ENCODE assay signal across 9 mouse cellular contexts in genomic region chr11:102027361-102028017, GRCm38 (mm10). TPM values are rescaled to one million over a fixed set of nuclear protein-coding genes. Genes with fewer than 3 reads are reported as not detected.
DNase-seq lines count a peak whose midpoint lies in the region; ATAC-seq and TF ChIP-seq lines count a peak whose summit lies in the region.
"Had no signal": no experiment of that assay in that cellular context is flagged by ENCODE, and none has a peak within 500 bp of the region (broad histone marks: within the 10 kb centered on the region; RNA-seq: fewer than 3 reads in every experiment).

No protein-coding gene starts in this region.

- no peaks in the 10 kb centered on the region for H3K9me3 ChIP-seq in intestine, embryonic 16.5 days (ENCODE audit: control insufficient read depth, low read length)

- no peaks in the 10 kb centered on the region for H3K36me3 ChIP-seq in liver, adult 2 months (ENCODE audit: control insufficient read depth, insufficient read depth, low read length)
- no peaks in the 10 kb centered on the region for H3K36me3 ChIP-seq in intestine, embryonic 16.5 days (ENCODE audit: control insufficient read depth, insufficient read depth, low read length)

- no peak for ATAC-seq in intestine, embryonic 16.5 days

- TF ChIP-seq POLR2A in liver, adult 2 months (IDR thresholded peaks at IDR 0.05; ENCODE audit: extremely low read depth, insufficient read depth, low read length): no peak
- TF ChIP-seq POLR2A in olfactory bulb, adult 2 months (IDR thresholded peaks at IDR 0.05; ENCODE audit: insufficient read depth, low read depth, low read length): no peak

- H3K4me1 ChIP-seq in liver, adult 2 months (ENCODE audit: control insufficient read depth, insufficient read depth, low read length): peaks cover 1% of the 10 kb centered on the region; the same call in 1 of the 2 replicates
- peaks cover 9% of the 10 kb centered on the region for H3K4me1 ChIP-seq in intestine, embryonic 16.5 days (ENCODE audit: control insufficient read depth, insufficient read depth, low read length)
- peaks cover 28% of the 10 kb centered on the region for H3K4me1 ChIP-seq in olfactory bulb, adult 2 months (ENCODE audit: control insufficient read depth, insufficient read depth, low read length)

- no peaks in the 10 kb centered on the region for H3K79me2 ChIP-seq in liver, adult 2 months (ENCODE audit: control insufficient read depth, insufficient read depth, low read length)

- H3K4me2 ChIP-seq in intestine, embryonic 16.5 days (ENCODE audit: low read depth, low read length): peak overlapping the region; percentile 94

- H3K9ac ChIP-seq in liver, adult 2 months (ENCODE audit: low read depth, low read length): no peak overlapping the region
- peak overlapping the region; percentile 70; the same call in 1 of the 2 replicates for H3K9ac ChIP-seq in intestine, embryonic 16.5 days (ENCODE audit: low read depth, low read length)

- no peak for DNase-seq in liver, adult 2 months (ENCODE audit: extremely low read depth, low read depth, low spot score)
- no peak for DNase-seq in liver
- DNase-seq in embryo, embryonic 10 days (ENCODE audit: low spot score): peak; percentile 32
- no peak for DNase-seq in frontal cortex, postnatal 14 days (ENCODE audit: low spot score in 2 of 2)
- DNase-seq in thymus, adult 18-20 months: no peak
- no peak for DNase-seq in kidney, postnatal 25 days

- 44% methylated on average over 12 of the region's 12 CpGs for WGBS in liver, adult 2 months
- 6% methylated on average over 12 of the region's 12 CpGs for WGBS in intestine, embryonic 16.5 days
- 9% methylated on average over 12 of the region's 12 CpGs for WGBS in olfactory bulb, adult 2 months

- peak overlapping the region; percentile 67; the same call in 1 of the 2 replicates for H3K4me3 ChIP-seq in liver, adult 2 months (ENCODE audit: insufficient read depth, low read depth, low read length)
- H3K4me3 ChIP-seq in intestine, embryonic 16.5 days (ENCODE audit: low read length): peak overlapping the region; percentile 57
- peak overlapping the region; percentile 73 for H3K4me3 ChIP-seq in olfactory bulb, adult 2 months (ENCODE audit: insufficient read depth, low read depth, low read length)

- no peak for TF ChIP-seq CTCF in liver, adult 2 months (IDR thresholded peaks at IDR 0.05; ENCODE audit: low read depth, low read length)
- no peak for TF ChIP-seq CTCF in olfactory bulb, adult 2 months (IDR thresholded peaks at IDR 0.05; ENCODE audit: insufficient read depth, low read depth, low read length)

- no peak overlapping the region for H3K27ac ChIP-seq in liver, adult 2 months (replicated peaks; ENCODE audit: insufficient read depth, low read depth, low read length)
- peak overlapping the region; percentile 45 for H3K27ac ChIP-seq in intestine, embryonic 16.5 days (ENCODE audit: low read length)
- peak overlapping the region; percentile 13 for H3K27ac ChIP-seq in olfactory bulb, adult 2 months (ENCODE audit: insufficient read depth, low read depth, low read length)

- H3K27me3 ChIP-seq in liver, adult 2 months (ENCODE audit: control insufficient read depth, insufficient read depth, low read length): 0 out of 2 replicates have a peak, but pooled peaks cover 3% of the 10 kb centered on the region
- H3K27me3 ChIP-seq in intestine, embryonic 16.5 days (replicated peaks; ENCODE audit: control insufficient read depth, insufficient read depth, low read length): no peaks in the 10 kb centered on the region

RNA-seq across cellular contexts. Expression of gene Mpp3, which starts 0.8 kb away (rescaled TPM):
- 0.07 and 0.28 TPM in 2 replicates for total RNA-seq in liver, adult 2 months (2014; rRNA removed)
- polyA plus RNA-seq in liver, adult 2 months (2012; rRNA removed): 0.06 and 0.19 TPM in 2 replicates
- polyA plus RNA-seq in intestine, embryonic 16.5 days (2015; fragmentation: Nextera tagmentation; extraction: Ambion mirVana): 5.7 and 6.5 TPM in 2 replicates
- not detected in 2 replicates for polyA plus RNA-seq in olfactory bulb, adult 2 months (2012; ENCODE audit: insufficient read depth, insufficient read length, low replicate concordance, missing spikeins)
- total RNA-seq: common myeloid progenitor, adult 5-6 weeks had no signal

RNA-seq across cellular contexts. Expression of gene Cd300lg, which starts 13.8 kb away (rescaled TPM):
- total RNA-seq in liver, adult 2 months (2014; rRNA removed): 8.4 and 11.1 TPM in 2 replicates
- polyA plus RNA-seq in liver, adult 2 months (2012; rRNA removed): 12.2 and 13.3 TPM in 2 replicates
- polyA plus RNA-seq in intestine, embryonic 16.5 days (2015; fragmentation: Nextera tagmentation; extraction: Ambion mirVana): 1.9 and 2.0 TPM in 2 replicates
- not detected in 2 replicates for polyA plus RNA-seq in olfactory bulb, adult 2 months (2012; ENCODE audit: insufficient read depth, insufficient read length, low replicate concordance, missing spikeins)

RNA-seq across cellular contexts. Expression of gene Dusp3, which starts 40.7 kb away (rescaled TPM):
- 15.8 and 21.7 TPM in 2 replicates for total RNA-seq in liver, adult 2 months (2014; rRNA removed)
- polyA plus RNA-seq in liver, adult 2 months (2012; rRNA removed): 38.7 and 40.0 TPM in 2 replicates
- polyA plus RNA-seq in intestine, embryonic 16.5 days (2015; fragmentation: Nextera tagmentation; extraction: Ambion mirVana): 27.6 and 29.5 TPM in 2 replicates
- polyA plus RNA-seq in olfactory bulb, adult 2 months (2012; ENCODE audit: insufficient read depth, insufficient read length, low replicate concordance, missing spikeins): not detected in 2 replicates

RNA-seq across cellular contexts. Expression of gene Cfap97d1, which starts 43.4 kb away (rescaled TPM):
- not detected in 2 replicates for total RNA-seq in liver, adult 2 months (2014; rRNA removed)
- polyA plus RNA-seq in liver, adult 2 months (2012; rRNA removed): not detected in 2 replicates
- polyA plus RNA-seq in intestine, embryonic 16.5 days (2015; fragmentation: Nextera tagmentation; extraction: Ambion mirVana): not detected in 2 replicates
- polyA plus RNA-seq in olfactory bulb, adult 2 months (2012; ENCODE audit: insufficient read depth, insufficient read length, low replicate concordance, missing spikeins): not detected in 2 replicates
- total RNA-seq: common myeloid progenitor, adult 5-6 weeks had no signal
